Mouse (Mus musculus) lung, postnatal 25 days (tissue): ENCODE results near the gene Hsd17b2.

Experiments
- DNase-seq: peaks from one replicate; pipeline ENCODE4 v3.0.0; 2022; ENCODE audit warnings: low spot score

Gene Hsd17b2

GRCm38 (mm10) chr8:117772597-117772996 is 70.9 kb downstream of the Hsd17b2 start:
- peak; percentile 3 for DNase-seq

- DNase-seq, result no peak
Measured at GRCm38 (mm10) chr8:117775626-117776025, 73.9 kb downstream of the Hsd17b2 start.

GRCm38 (mm10) chr8:117776075-117776474 is 74.4 kb downstream of the Hsd17b2 start:
- no peak for DNase-seq

- DNase-seq, result no peak
Measured at GRCm38 (mm10) chr8:117778531-117779322, 77.0 kb downstream of the Hsd17b2 start.

GRCm38 (mm10) chr8:117779344-117779743 is 77.6 kb downstream of the Hsd17b2 start:
- DNase-seq, result no peak

GRCm38 (mm10) chr8:117781375-117782129 is 79.8 kb downstream of the Hsd17b2 start:
- no peak for DNase-seq

GRCm38 (mm10) chr8:117783021-117783420 is 81.3 kb downstream of the Hsd17b2 start:
- no peak for DNase-seq

- no peak for DNase-seq
Measured at GRCm38 (mm10) chr8:117786428-117786827, 84.7 kb downstream of the Hsd17b2 start.

GRCm38 (mm10) chr8:117792616-117793144 is 91.0 kb downstream of the Hsd17b2 start:
- no peak for DNase-seq

- no peak for DNase-seq
Measured at GRCm38 (mm10) chr8:117794581-117794980, 92.9 kb downstream of the Hsd17b2 start.

- no peak for DNase-seq
Measured at GRCm38 (mm10) chr8:117796464-117796863, 94.8 kb downstream of the Hsd17b2 start.

- DNase-seq, result no peak
Measured at GRCm38 (mm10) chr8:117798066-117798465, 96.4 kb downstream of the Hsd17b2 start.

GRCm38 (mm10) chr8:117801443-117802298 is 100.0 kb downstream of the Hsd17b2 start, which contains the start of gene Mphosph6:
Gene Mphosph6 (minus strand): TSS chr8:117801943.
- DNase-seq, result peak; percentile 95

GRCm38 (mm10) chr8:117802299-117802689 is 100.6 kb downstream of the Hsd17b2 start:
- peak; percentile 21 for DNase-seq

- peak; percentile 48 for DNase-seq
Measured at GRCm38 (mm10) chr8:117805419-117805818, 103.7 kb downstream of the Hsd17b2 start.
